Mouse (Mus musculus) E14TG2a.4 (cell line): ENCODE measurements around the gene Tmem44.

Source experiments
- CTCF ChIP-seq: conservative IDR thresholded peaks from 2 replicates; pipeline ENCODE4 v1.5.1; 2014; ENCODE audit warnings: low read length
- NANOG ChIP-seq: IDR thresholded peaks from 2 replicates; pipeline ENCODE4 v1.6.1; 2014; ENCODE audit warnings: borderline replicate concordance, low read length, mixed read lengths
- POU5F1 ChIP-seq: IDR thresholded peaks from 2 replicates; pipeline ENCODE4 v1.6.1; 2014; ENCODE audit warnings: low read length, borderline replicate concordance

GRCm38 (mm10) chr16:30527889-30528288 is 22.8 kb downstream of the Tmem44 start:
- no peak for TF ChIP-seq CTCF
- TF ChIP-seq POU5F1: no peak
- TF ChIP-seq NANOG: no peak
